Mouse (Mus musculus) Patski (cell line): Measurements from ENCODE around the gene Cyp3a13. TPM values are rescaled to one million over a fixed set of nuclear protein-coding genes. Genes with fewer than 3 reads are reported as not detected.
"Not testable (repeated sequence)": the region's sequence is repeated elsewhere in the genome, so short reads cannot be mapped to it uniquely, and the experiment has no call there.

Experiments used
- ATAC-seq: fragments of 100-300 bp; one replicate; pipeline ENCODE4 v1.8.0; 2021
- CTCF ChIA-PET: fragments of 350-600 bp; sonication (Branson Sonifier 250); formaldehyde crosslinking; loops from one replicate; lab custom pipeline; 2022; ENCODE audit warnings: inconsistent platforms; lab: Charles Lee
- POLR2A ChIA-PET: fragments of 350-600 bp; sonication (Branson Sonifier 250); formaldehyde crosslinking; loops from one replicate; lab custom pipeline; 2022; ENCODE audit warnings: antibody characterized with exemption, inconsistent platforms; lab: Charles Lee
- DNase-seq: peaks from one replicate; pipeline ENCODE4 v3.0.0-alpha.2; 2011; ENCODE audit warnings: low read depth, low spot score
- H3K27me3 ChIP-seq: fragments of 371-371 bp; one replicate; pipeline ENCODE4 v1.5.1; 2021
- CTCF ChIP-seq: fragments of 100-300 bp; IDR thresholded peaks from one replicate; pipeline ENCODE4 v1.5.1; 2021
- in situ Hi-C: fragments of 300-500 bp; cut with MboI; formaldehyde crosslinking; loops from 3 replicates; pipeline ENCODE4 v1.11.1; 2018; ENCODE audit warnings: low pct_unique_long_range_greater_than_20kb, mixed read lengths
- polyA plus RNA-seq: library from polyadenylated mRNA; unstranded; gene quantifications from one replicate; pipeline ENCODE4 v1.2.3, GENCODE M21; 2021

Gene Cyp3a13
- 1.3 TPM for polyA plus RNA-seq

GRCm38 (mm10) chr5:137921532-137921931, at the start of gene Cyp3a13:
Cyp3a13 (minus strand) TSS chr5:137921619.
- DNase-seq (no peak), ATAC-seq (no peak)
- no peak for TF ChIP-seq CTCF
- H3K27me3 ChIP-seq = peaks cover 20% of the 10 kb centered on the region
- POLR2A ChIA-PET = no interaction called here
- CTCF ChIA-PET = no interaction called here
- in situ Hi-C loops = no loop called here

- in situ Hi-C loops = no loop called here
- ChIA-PET CTCF (no interaction called here), POLR2A (interaction anchor here (0.5 kb wide), 1 partner anchor 15 kb away, joined by 3 read pairs; no protein-coding TSS in a partner anchor)
- ATAC-seq (no peak), DNase-seq (no peak)
- TF ChIP-seq CTCF = no peak
- peaks cover 24% of the 10 kb centered on the region for H3K27me3 ChIP-seq
Observed at GRCm38 (mm10) chr5:137966492-137966891, 45.1 kb upstream of the Cyp3a13 start.

- ChIA-PET POLR2A (no interaction called here), CTCF (no interaction called here)
- peaks cover 24% of the 10 kb centered on the region for H3K27me3 ChIP-seq
- ATAC-seq (no peak), DNase-seq (no peak)
- TF ChIP-seq CTCF = no peak
- in situ Hi-C loops = no loop called here
Observed at GRCm38 (mm10) chr5:137962945-137963344, 41.5 kb upstream of the Cyp3a13 start, which contains the start of gene Gjc3. Gjc3 (minus strand) TSS chr5:137963098.

GRCm38 (mm10) chr5:137956404-137956803, 35.0 kb upstream of the Cyp3a13 start:
- peaks cover 7% of the 10 kb centered on the region for H3K27me3 ChIP-seq
- ChIA-PET POLR2A (no interaction called here), CTCF (no interaction called here)
- DNase-seq = no peak
- in situ Hi-C loops = loop anchor here (10.0 kb wide), 1 partner anchor 152 kb away; no protein-coding TSS in a partner anchor
- no peak for TF ChIP-seq CTCF
- no peak for ATAC-seq

GRCm38 (mm10) chr5:137951218-137951617, 29.8 kb upstream of the Cyp3a13 start:
- in situ Hi-C loops = loop anchor here (5.0 to 10.0 kb wide), 2 partner anchors 59 to 146 kb away; no protein-coding TSS in a partner anchor
- H3K27me3 ChIP-seq = peaks cover 17% of the 10 kb centered on the region
- DNase-seq (peak; percentile 4), ATAC-seq (no peak)
- POLR2A ChIA-PET = interaction anchor here (0.6 kb wide), 1 partner anchor 15 kb away, joined by 3 read pairs; no protein-coding TSS in a partner anchor
- peak; percentile 57 for TF ChIP-seq CTCF
- CTCF ChIA-PET = interaction anchor here (0.8 to 1.2 kb wide), 5 partner anchors 51 to 184 kb away, joined by 3 to 5 read pairs (median 3); no protein-coding TSS in a partner anchor

- no peak for DNase-seq
- TF ChIP-seq CTCF = no peak
- peaks cover 11% of the 10 kb centered on the region for H3K27me3 ChIP-seq
- ChIA-PET CTCF (no interaction called here), POLR2A (no interaction called here)
- no peak for ATAC-seq
- in situ Hi-C loops = no loop called here
Observed at GRCm38 (mm10) chr5:137947303-137947702, 25.9 kb upstream of the Cyp3a13 start.

GRCm38 (mm10) chr5:137943133-137943532, 21.7 kb upstream of the Cyp3a13 start:
- H3K27me3 ChIP-seq = peaks cover 6% of the 10 kb centered on the region
- ATAC-seq (no peak), DNase-seq (no peak)
- ChIA-PET POLR2A (no interaction called here), CTCF (no interaction called here)
- no peak for TF ChIP-seq CTCF
- in situ Hi-C loops = no loop called here

- ChIA-PET POLR2A (no interaction called here), CTCF (interaction anchor here (1.0 to 1.2 kb wide), 3 partner anchors 9 to 11 kb away, joined by 3 read pairs; no protein-coding TSS in a partner anchor)
- peaks cover 10% of the 10 kb centered on the region for H3K27me3 ChIP-seq
- in situ Hi-C loops = no loop called here
- ATAC-seq (no peak), DNase-seq (no peak)
- no peak for TF ChIP-seq CTCF
Observed at GRCm38 (mm10) chr5:137940948-137941347, 19.5 kb upstream of the Cyp3a13 start.

- ChIA-PET POLR2A (no interaction called here), CTCF (no interaction called here)
- TF ChIP-seq CTCF = peak; percentile 35
- peaks cover 10% of the 10 kb centered on the region for H3K27me3 ChIP-seq
- ATAC-seq (no peak), DNase-seq (no peak)
- in situ Hi-C loops = no loop called here
Observed at GRCm38 (mm10) chr5:137937238-137937637, 15.8 kb upstream of the Cyp3a13 start.

GRCm38 (mm10) chr5:137936486-137936885, 15.1 kb upstream of the Cyp3a13 start:
- in situ Hi-C loops = no loop called here
- DNase-seq = no peak
- H3K27me3 ChIP-seq = peaks cover 10% of the 10 kb centered on the region
- ChIA-PET CTCF (no interaction called here), POLR2A (no interaction called here)
- TF ChIP-seq CTCF = no peak
- no peak for ATAC-seq

GRCm38 (mm10) chr5:137933934-137934333, 12.5 kb upstream of the Cyp3a13 start:
- POLR2A ChIA-PET, CTCF ChIA-PET, ATAC-seq, in situ Hi-C loops, DNase-seq: not testable (repeated sequence)
- H3K27me3 ChIP-seq = peaks cover 10% of the 10 kb centered on the region

GRCm38 (mm10) chr5:137928439-137928838, 7.0 kb upstream of the Cyp3a13 start:
- TF ChIP-seq CTCF = no peak
- CTCF ChIA-PET = interaction anchor here (1.7 kb wide), 1 partner anchor 11 kb away, joined by 3 read pairs; no protein-coding TSS in a partner anchor
- no peak for DNase-seq
- ATAC-seq = no peak
- POLR2A ChIA-PET = no interaction called here
- in situ Hi-C loops = no loop called here
- peaks cover 22% of the 10 kb centered on the region for H3K27me3 ChIP-seq
